Mouse (Mus musculus): ENCODE measurements around the gene Nos1. TPM values are rescaled to one million over a fixed set of nuclear protein-coding genes. Genes with fewer than 3 reads are reported as not detected.

Gene Nos1
- polyA plus RNA-seq, 1 experiment, result 0.15 TPM

GRCm38 (mm10) chr5:117936346-117936745 lies 155.5 kb downstream of the Nos1 start:
- H3K27ac ChIP-seq (ENCODE audit: control insufficient read depth, insufficient read depth, low read depth, low read length, poor library complexity), result no peak overlapping the region
- WGBS, result 58% methylated on average over 16 of the region's 16 CpGs
- H3K4me3 ChIP-seq (replicated peaks; ENCODE audit: control insufficient read depth, low read depth, low read length), result no peak overlapping the region
- no peaks in the 10 kb centered on the region for H3K4me1 ChIP-seq (ENCODE audit: control insufficient read depth, insufficient read depth, low read length)
- TF ChIP-seq POLR2A (IDR thresholded peaks at IDR 0.05; ENCODE audit: borderline replicate concordance, control insufficient read depth, low read depth, low read length) (no peak), CTCF (IDR thresholded peaks at IDR 0.05; ENCODE audit: control insufficient read depth, insufficient read depth, low read length) (no peak)

GRCm38 (mm10) chr5:117937186-117937585 lies 156.4 kb downstream of the Nos1 start:
- Histone ChIP-seq H3K4me1 (ENCODE audit: control insufficient read depth, insufficient read depth, low read length) (no peaks in the 10 kb centered on the region), H3K27ac (ENCODE audit: control insufficient read depth, insufficient read depth, low read depth, low read length, poor library complexity) (no peak overlapping the region), H3K4me3 (replicated peaks; ENCODE audit: control insufficient read depth, low read depth, low read length) (no peak overlapping the region)
- TF ChIP-seq CTCF (IDR thresholded peaks at IDR 0.05; ENCODE audit: control insufficient read depth, insufficient read depth, low read length) (no peak), POLR2A (IDR thresholded peaks at IDR 0.05; ENCODE audit: borderline replicate concordance, control insufficient read depth, low read depth, low read length) (no peak)
- WGBS, result 63% methylated on average over 3 of the region's 3 CpGs

GRCm38 (mm10) chr5:117938182-117938581 lies 157.3 kb downstream of the Nos1 start:
- TF ChIP-seq CTCF (IDR thresholded peaks at IDR 0.05; ENCODE audit: control insufficient read depth, insufficient read depth, low read length), result peak; percentile 78
- no peak for TF ChIP-seq POLR2A (IDR thresholded peaks at IDR 0.05; ENCODE audit: borderline replicate concordance, control insufficient read depth, low read depth, low read length)
- no peaks in the 10 kb centered on the region for H3K4me1 ChIP-seq (ENCODE audit: control insufficient read depth, insufficient read depth, low read length)
- no peak overlapping the region for H3K27ac ChIP-seq (ENCODE audit: control insufficient read depth, insufficient read depth, low read depth, low read length, poor library complexity)
- H3K4me3 ChIP-seq (replicated peaks; ENCODE audit: control insufficient read depth, low read depth, low read length), result no peak overlapping the region
- 11% methylated on average over 14 of the region's 14 CpGs for WGBS

- no peaks in the 10 kb centered on the region for H3K4me1 ChIP-seq (ENCODE audit: control insufficient read depth, insufficient read depth, low read length)
- TF ChIP-seq CTCF (IDR thresholded peaks at IDR 0.05; ENCODE audit: control insufficient read depth, insufficient read depth, low read length), result no peak
- no peak for TF ChIP-seq POLR2A (IDR thresholded peaks at IDR 0.05; ENCODE audit: borderline replicate concordance, control insufficient read depth, low read depth, low read length)
- 78% methylated on average over 8 of the region's 8 CpGs for WGBS
- H3K27ac ChIP-seq (ENCODE audit: control insufficient read depth, insufficient read depth, low read depth, low read length, poor library complexity), result no peak overlapping the region
- no peak overlapping the region for H3K4me3 ChIP-seq (replicated peaks; ENCODE audit: control insufficient read depth, low read depth, low read length)
Measured at GRCm38 (mm10) chr5:117939402-117939801, 158.6 kb downstream of the Nos1 start.

- H3K4me3 ChIP-seq (replicated peaks; ENCODE audit: control insufficient read depth, low read depth, low read length), result no peak overlapping the region
- WGBS, result 78% methylated on average over 3 of the region's 3 CpGs
- no peak for TF ChIP-seq CTCF (IDR thresholded peaks at IDR 0.05; ENCODE audit: control insufficient read depth, insufficient read depth, low read length)
- TF ChIP-seq POLR2A (IDR thresholded peaks at IDR 0.05; ENCODE audit: borderline replicate concordance, control insufficient read depth, low read depth, low read length), result no peak
Measured at GRCm38 (mm10) chr5:117941552-117941951, 160.7 kb downstream of the Nos1 start.

GRCm38 (mm10) chr5:117946605-117947004 lies 165.8 kb downstream of the Nos1 start:
- TF ChIP-seq POLR2A (IDR thresholded peaks at IDR 0.05; ENCODE audit: borderline replicate concordance, control insufficient read depth, low read depth, low read length), result no peak
- peak; percentile 53 for TF ChIP-seq CTCF (IDR thresholded peaks at IDR 0.05; ENCODE audit: control insufficient read depth, insufficient read depth, low read length)
- no peaks in the 10 kb centered on the region for H3K4me1 ChIP-seq (ENCODE audit: control insufficient read depth, insufficient read depth, low read length)
- no peak overlapping the region for H3K27ac ChIP-seq (ENCODE audit: control insufficient read depth, insufficient read depth, low read depth, low read length, poor library complexity)
- WGBS, result 6% methylated on average over 4 of the region's 4 CpGs
- no peak overlapping the region for H3K4me3 ChIP-seq (replicated peaks; ENCODE audit: control insufficient read depth, low read depth, low read length)

More at GRCm38 (mm10) chr5:117941552-117941951, 160.7 kb downstream of the Nos1 start:
- no peaks in the 10 kb centered on the region for H3K4me1 ChIP-seq (ENCODE audit: control insufficient read depth, insufficient read depth, low read length)
- no peak overlapping the region for H3K27ac ChIP-seq (ENCODE audit: control insufficient read depth, insufficient read depth, low read depth, low read length, poor library complexity)

GRCm38 (mm10) chr5:117949393-117949792 lies 168.6 kb downstream of the Nos1 start:
- no peak overlapping the region for H3K27ac ChIP-seq (ENCODE audit: control insufficient read depth, insufficient read depth, low read depth, low read length, poor library complexity)
- 82% methylated on average over 10 of the region's 10 CpGs for WGBS
- H3K4me3 ChIP-seq (replicated peaks; ENCODE audit: control insufficient read depth, low read depth, low read length), result no peak overlapping the region
- no peak for TF ChIP-seq POLR2A (IDR thresholded peaks at IDR 0.05; ENCODE audit: borderline replicate concordance, control insufficient read depth, low read depth, low read length)
- no peak for TF ChIP-seq CTCF (IDR thresholded peaks at IDR 0.05; ENCODE audit: control insufficient read depth, insufficient read depth, low read length)
- no peaks in the 10 kb centered on the region; the same call in 1 of the 2 replicates for H3K4me1 ChIP-seq (ENCODE audit: control insufficient read depth, insufficient read depth, low read length)

GRCm38 (mm10) chr5:117953893-117954292 lies 173.1 kb downstream of the Nos1 start:
- 12% methylated on average over 12 of the region's 12 CpGs for WGBS
- Histone ChIP-seq H3K4me1 (ENCODE audit: control insufficient read depth, insufficient read depth, low read length) (no peaks in the 10 kb centered on the region; the same call in 1 of the 2 replicates), H3K27ac (ENCODE audit: control insufficient read depth, insufficient read depth, low read depth, low read length, poor library complexity) (no peak overlapping the region), H3K4me3 (replicated peaks; ENCODE audit: control insufficient read depth, low read depth, low read length) (no peak overlapping the region)
- TF ChIP-seq POLR2A (IDR thresholded peaks at IDR 0.05; ENCODE audit: borderline replicate concordance, control insufficient read depth, low read depth, low read length) (no peak), CTCF (IDR thresholded peaks at IDR 0.05; ENCODE audit: control insufficient read depth, insufficient read depth, low read length) (no peak)

GRCm38 (mm10) chr5:117954429-117954828 lies 173.6 kb downstream of the Nos1 start:
- TF ChIP-seq POLR2A (IDR thresholded peaks at IDR 0.05; ENCODE audit: borderline replicate concordance, control insufficient read depth, low read depth, low read length) (no peak), CTCF (IDR thresholded peaks at IDR 0.05; ENCODE audit: control insufficient read depth, insufficient read depth, low read length) (no peak)
- no peak overlapping the region for H3K27ac ChIP-seq (ENCODE audit: control insufficient read depth, insufficient read depth, low read depth, low read length, poor library complexity)
- WGBS, result 70% methylated on average over 1 of the region's 1 CpGs
- H3K4me1 ChIP-seq (ENCODE audit: control insufficient read depth, insufficient read depth, low read length), result no peaks in the 10 kb centered on the region; the same call in 1 of the 2 replicates
- H3K4me3 ChIP-seq (replicated peaks; ENCODE audit: control insufficient read depth, low read depth, low read length), result no peak overlapping the region
